Mouse (Mus musculus) brain, embryonic 18.5 days (tissue): ENCODE measurements around the gene Tceal8.
"Not testable (repeated sequence)": the region's sequence is repeated elsewhere in the genome, so short reads cannot be mapped to it uniquely, and the experiment has no call there.

Experiments
- DNase-seq: peaks from one replicate; pipeline ENCODE4 v3.0.0-alpha.2; 2012; ENCODE audit warnings: low read depth, low spot score

Gene Tceal8

DNA sequence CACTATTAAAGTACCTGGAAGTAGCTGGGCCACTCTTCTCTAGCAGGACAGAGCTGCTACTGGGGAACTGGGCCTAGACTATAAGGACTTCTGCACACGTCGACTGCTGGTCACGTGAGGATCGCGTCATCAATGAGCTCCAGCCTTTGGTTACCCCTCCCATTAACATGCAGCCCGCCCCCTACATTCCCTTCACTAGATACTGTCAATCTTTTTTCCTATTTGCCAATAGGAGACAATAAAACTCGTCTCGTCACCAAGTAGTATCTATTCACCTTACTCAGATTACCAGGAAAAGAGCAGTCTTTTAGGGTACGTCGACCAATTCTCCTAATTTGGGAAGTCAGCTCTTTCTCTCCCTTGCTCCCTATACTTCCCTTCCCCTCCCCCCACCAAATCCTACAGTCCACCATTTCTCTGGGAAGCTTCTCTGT, at the start of gene Tceal8:
Gene Tceal8, minus strand, starts transcription at position 225 of the 434 bp plus-strand sequence.
- DNase-seq, result peak; percentile 89

DNA sequence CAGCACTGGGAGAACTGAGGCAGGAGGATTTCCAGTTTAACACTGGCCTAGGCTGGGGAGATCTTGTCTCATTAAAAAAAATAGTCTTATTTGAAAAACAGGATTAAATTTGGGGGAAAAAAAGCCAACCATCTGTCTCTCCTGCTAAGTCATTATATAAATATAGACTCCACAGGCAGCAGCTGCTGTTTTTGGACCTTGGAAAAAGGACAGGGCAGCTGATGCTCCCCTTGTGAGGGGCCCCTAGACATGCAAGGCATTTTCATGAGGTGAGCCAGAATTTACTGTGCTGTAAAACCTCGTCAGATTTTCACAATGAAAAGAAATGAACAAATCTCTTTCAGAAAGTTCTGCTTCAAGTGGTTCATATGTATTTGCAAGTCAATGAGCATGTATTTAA, 44.2 kb upstream of the Tceal8 start:
- DNase-seq, result no peak

DNA sequence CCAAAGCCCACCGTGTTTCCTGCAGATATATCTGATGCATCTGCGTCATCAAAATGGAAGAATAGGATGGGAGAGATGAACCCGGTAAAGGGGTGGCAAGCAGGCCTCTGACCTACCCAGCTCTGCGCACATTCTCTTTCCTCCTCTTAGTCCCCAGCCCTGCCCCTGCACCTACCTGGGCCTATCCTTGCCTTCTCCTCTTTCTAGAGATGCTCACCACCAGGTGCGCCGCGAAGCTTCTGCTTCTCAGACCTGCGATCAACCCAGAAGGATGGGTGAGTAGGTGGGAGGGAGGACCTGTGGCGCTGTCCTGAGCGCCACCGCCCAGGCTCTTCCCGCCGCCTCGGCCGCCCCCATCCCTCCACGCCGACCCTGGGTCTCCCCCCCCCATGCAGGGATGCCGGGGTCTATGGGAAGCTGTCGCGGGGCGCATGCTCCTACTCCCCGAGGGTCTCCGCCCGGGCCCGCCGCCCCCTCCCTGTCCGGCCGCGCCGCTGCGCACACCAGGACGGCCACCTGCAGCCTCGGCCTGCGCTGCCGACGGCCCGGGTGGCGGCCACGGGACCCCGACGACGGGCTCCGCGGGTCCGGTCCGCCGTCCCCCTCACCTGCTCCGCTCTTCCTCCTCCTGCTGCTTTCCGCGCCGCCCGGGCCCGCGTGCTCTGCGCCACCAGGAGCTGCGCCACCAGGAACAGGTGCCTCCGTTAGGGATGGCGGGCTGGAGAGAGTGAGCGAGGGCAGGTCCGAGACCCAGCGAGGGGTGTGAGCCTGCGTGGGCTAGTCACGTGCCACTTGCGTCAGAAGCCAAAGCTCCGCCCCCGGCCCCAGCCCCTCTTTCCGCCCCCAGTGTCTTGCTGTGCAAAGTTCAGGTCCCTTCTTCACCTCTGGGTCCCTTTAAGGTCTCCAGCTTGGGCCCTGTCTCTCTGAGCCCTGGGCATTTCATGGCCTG, 42.9 kb upstream of the Tceal8 start, which contains the start of the genes Tceal7 and Bex1:
Gene Tceal7, plus strand, starts transcription at position 51 of the 949 bp plus-strand sequence.
Gene Bex1, minus strand, starts transcription at position 785 of the 949 bp plus-strand sequence.
- DNase-seq, result not testable (repeated sequence)

DNA sequence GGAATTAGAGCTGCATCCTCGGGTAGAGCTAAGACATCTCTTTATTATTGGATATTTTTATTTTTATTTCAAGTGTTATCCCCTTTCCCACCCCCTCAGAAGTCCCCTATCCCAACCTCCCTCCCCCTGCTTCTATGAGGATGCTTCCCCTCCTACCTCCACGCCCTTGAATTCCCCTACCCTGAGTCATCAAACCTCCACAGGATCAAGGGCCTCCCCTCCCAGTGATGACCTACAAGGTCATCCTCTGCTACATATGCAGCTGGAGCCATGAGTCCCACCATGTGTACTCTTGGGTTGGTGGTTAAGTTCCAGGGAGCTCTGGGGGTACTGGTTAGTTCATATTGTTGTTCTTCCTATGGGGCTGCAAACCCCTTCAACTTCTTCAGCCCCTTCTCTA, 41.3 kb upstream of the Tceal8 start:
- no peak for DNase-seq

DNA sequence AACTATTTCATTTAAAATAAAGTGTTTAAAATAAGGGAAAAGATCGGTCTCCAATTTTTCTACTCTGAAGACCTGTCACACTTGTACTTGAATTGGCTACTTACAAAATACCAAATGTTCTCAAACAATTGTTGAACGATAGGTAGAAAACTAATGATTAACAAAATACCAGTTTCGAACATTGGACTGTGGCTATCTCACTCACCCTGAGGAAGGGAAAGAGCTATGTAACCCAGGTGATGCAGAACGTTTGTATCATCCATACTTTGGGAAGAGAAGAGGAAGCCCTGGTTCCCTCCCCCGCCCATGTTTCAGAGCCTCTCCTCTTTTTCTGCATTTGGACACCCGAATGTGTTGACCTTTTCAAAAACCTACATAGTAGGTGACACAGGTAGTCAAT, 32.3 kb upstream of the Tceal8 start:
- no peak for DNase-seq

DNA sequence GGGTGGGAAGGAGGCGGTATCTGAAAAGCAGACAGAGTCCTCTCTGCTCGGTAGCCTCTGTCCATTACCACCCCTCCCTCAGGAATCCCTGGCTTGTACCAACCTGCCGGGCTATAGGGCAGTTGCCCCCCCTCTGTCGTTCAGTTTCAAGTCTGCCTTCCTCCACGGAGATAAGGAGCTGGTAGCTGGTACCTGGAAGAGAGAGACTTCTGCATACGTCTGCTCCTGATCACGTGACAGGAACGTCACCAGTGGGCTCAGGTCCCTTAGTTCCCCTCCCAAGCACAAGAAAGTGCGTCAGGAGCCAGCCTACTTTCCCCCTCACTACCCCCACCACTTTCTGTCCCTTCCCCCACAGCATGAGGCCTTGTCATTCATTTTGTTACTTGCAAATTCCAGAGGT, 31.5 kb upstream of the Tceal8 start, which contains the start of gene Tceal5:
Gene Tceal5, minus strand, starts transcription at position 213 of the 403 bp plus-strand sequence.
- peak; percentile 52 for DNase-seq

DNA sequence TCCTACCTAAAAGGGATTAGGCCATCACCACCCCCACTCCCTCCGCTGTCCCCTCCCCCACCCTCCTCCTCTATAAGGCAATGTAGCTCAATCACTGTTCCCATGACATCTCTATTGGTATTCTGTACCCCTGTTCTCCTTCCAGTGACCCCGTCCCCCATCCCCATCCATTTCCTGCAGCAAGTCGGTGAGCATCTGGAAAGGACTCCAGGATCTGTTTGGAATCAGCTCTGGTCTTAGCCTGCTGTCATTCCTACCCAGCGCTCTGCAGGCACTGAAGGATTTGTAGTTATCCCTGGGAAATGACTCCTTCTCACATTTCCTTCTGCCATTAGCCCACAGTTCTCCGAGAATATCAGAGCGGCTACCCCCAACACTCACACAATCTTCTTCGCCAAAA, 31.1 kb upstream of the Tceal8 start:
- DNase-seq, result no peak

DNA sequence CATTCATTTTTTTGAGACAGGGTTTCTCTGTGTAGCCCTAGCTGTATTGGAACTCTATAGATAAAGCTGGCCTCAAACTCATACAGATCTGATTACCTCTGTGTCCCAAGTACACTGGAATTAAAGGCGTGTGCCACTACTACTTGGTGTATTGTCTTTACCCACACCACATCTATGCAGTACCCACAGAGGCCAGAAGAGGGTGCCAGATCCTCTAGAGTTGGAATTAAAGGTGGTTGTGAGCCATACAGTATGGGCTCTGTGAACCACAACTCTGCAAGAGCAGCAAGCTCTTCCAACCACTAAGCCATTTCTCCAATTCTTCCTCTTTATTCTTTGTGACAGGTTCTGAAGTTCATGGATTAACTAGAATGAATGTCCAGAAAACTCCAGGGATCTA, 24.7 kb upstream of the Tceal8 start:
- no peak for DNase-seq

DNA sequence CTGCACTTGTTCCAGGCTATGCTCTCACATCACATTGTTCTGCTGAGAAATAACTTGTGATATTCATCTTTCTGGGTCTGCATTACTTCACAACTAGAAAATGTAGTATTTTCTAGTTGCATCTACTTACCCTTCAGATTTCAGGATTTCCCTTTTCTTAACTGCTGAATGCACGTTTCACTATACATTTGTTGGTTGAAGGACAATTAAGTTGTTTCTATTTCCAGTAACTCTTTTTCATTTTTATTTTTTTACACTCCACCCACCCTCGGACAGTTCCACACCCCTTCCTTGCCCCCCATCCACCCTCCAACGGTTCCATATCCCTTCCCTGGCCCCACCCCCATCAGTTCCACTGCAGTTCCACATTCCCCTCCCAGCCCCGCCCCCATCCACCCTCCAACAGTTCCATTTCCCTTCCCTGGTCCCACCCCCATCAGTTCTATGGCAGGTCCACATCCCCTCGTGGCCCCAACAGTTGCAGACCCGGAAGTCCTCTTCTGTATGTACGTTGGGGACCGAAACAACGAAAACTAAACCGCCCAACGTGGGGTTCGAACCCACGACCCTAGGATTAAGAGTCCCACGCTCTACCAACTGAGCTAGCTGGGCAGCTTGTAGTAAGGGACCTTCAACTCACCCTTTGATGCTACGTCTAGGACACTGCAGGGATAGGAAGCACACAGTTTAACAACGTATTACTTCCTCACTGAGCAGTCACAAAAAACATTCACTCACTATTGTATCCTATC, 23.2 kb upstream of the Tceal8 start:
- DNase-seq, result no peak

DNA sequence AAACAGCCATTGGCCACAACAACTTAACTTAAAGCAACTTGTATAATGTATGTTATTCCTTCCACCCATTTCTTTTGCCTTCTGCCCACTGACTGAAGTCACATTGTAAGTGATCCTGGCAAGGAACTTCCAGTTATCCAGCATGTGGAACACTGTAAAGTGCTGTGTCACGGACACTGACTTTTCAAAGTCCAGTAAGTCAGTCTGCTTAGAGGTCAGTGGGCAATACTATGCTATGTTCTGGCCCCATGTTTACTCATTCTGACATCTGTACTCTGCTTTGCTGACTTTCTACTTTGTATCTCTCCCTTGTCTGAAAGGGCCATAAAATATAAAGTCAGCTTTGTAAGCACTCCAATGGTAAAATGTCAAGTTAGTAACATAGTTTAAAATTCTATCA, 11.0 kb upstream of the Tceal8 start:
- no peak for DNase-seq

DNA sequence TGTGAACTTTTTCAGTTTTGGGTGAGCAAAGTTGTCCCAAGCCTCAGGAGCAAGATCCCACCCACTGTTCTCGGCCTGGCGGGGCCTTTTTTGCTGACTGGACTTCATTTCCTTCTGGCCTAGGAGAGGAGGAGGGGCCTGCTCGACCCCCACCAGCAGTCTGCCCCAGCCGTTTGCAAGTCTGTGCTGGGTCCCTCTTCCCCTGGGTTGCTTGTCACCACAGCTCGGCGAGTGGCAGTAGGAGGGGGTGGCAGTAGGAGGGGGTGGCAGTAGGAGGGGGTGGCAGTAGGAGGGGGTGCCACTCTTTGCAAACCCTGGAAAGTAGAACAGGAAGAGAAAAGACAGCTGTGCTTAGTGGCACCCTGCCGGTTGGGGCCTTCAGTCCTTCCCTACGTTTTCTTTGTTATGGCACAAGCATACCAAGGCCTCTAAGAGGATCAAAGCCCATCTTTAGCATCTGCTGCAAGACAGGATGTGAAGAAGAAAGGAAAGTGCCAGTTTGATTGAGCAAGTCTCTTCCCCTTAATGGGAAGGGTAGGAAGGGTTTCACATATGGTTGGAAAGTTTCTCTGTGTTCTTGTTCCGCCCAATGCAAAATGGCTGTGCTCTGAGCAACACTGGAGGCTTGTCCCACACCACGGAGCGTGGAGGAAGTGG, 8.9 kb upstream of the Tceal8 start:
- no peak for DNase-seq

DNA sequence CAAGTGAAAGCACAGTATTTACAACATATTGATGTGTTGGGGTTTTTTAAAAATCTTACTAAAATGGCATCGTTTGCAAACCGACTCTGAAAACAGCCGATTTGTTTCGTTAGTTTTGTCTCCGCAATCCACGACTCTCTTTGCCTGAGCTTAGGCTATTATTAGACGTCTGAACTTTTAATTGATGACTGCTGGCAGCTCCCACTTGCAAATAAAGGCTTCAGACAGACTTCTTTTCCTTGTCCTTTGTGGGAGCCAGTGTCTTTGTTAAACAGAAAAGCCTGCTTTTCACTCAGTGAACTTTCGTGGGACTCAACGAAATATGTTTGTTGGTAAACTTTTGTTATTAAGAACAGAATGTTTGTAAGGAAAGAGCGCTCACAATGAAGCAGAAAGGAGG, 644 bp upstream of the Tceal8 start:
- DNase-seq, result peak; percentile 1

DNA sequence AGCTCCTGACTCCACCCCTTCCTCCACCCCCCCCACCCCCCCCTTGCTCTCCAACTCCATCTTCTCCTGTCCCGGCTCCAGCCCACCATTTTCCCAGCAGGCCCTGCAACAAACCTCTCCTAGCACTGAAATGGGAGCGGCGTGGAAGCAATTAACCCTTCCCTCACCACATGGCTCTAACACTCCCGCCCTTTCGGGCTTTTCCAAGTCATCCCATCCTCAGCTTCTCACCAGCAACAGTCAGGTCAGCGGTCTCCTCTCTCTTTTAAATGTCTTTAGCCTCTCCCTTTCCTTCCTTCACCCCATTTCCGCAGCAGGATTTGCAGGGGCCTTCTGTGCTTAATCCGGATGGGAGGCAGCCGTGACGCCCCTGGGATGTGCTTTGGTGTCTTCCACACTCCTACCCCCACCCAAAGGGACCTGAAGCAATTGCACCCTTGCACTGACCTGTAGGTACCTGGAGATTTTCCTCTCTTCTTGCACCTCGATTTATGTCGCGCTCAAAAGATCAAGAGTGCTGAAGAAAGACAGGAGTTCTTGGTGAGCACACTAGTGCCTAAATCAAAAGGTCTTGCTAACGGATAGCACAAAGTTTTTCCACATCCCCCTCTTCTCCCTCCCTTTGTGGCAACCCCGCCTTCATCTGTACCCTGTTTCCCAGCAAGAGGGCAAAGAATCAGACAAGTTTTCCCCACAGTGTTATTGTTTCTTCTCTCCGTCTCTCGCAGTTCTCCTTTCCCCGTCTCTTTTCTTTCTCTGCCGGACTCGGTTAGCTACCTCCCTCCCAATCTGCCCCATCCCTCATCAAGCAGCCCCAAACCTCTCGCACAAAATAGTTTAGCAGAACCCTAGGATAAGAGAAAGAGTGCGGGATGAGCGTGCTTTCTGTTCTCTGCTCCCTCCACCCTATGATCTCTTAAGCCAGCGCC, 689 bp downstream of the Tceal8 start:
- peak; percentile 57 for DNase-seq

DNA sequence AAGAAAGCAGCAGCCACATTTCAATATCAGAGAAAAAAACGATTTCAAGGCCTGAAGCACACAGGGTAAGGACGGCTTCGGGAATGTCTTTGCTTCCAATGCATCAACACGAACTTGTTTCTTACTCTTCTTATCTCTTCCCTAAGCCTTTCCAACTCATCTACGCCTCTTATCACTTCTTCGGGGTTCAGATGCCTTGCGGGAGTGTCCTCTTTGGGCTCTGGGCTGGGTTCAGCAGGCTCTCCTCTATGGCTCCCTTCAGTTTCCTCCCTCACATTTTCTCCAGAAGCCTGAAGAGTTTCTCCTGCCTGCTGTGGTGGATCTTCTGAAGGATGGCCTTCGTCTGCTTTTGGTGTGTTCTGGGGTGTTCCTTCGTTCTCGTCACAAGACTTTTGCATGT, 1.5 kb downstream of the Tceal8 start:
- no peak for DNase-seq

DNA sequence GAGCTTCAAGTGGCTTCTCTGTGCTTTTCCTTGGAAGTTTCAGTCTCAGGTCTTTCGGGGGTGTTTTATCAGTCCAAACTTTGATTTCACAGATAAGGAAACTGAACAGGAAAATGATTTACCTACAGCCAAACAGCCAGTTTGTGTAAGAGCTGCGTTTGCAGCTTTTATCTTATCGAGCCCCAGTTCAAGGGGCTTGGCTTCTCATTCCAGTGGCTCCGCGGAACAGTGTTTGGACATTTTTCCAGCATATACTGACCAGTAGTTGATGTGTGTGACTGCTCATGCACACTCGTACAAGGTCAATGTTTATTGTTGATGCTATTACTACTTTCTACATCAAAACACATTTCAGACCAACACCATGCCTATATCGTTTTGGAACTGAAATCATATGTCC, 27.9 kb downstream of the Tceal8 start:
- DNase-seq, result no peak

DNA sequence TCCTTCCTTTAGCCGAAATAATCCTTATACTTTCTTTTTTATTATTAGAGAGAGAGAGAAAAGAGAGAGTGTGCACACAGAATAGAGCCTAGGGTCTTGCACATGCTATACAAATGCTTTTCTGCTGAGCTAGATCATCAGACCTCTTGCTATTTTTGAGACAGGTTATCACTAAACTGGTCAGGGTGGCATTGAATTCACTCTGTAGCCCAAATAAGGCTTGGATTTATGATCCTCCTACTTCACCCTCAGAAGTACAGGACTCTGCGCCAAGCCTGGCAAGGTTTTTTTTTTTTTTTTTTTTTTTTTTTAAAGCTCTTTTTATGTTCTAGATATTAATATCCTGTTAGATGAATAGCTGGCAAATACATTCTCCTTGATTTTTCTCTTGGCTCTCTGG, 28.4 kb downstream of the Tceal8 start:
- no peak for DNase-seq

DNA sequence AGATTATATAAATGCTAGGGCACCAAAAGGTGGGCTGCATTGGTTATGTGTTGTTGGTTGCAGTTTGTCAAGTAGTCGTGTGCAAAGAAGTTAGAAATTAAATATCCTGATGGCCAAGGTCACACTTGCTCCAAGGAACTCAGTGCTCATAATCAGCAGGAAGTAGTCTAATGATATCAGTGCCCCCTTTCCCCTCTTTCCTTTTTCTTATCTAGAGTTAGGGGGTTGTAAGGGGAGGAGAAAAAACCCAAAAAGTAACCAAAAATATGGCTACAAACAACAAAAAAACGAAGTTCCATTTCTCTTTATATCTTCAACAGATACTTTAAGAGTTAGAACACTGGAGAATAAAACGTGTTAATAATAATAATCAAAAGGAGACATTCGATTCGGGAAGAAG, 30.8 kb downstream of the Tceal8 start:
- no peak for DNase-seq

DNA sequence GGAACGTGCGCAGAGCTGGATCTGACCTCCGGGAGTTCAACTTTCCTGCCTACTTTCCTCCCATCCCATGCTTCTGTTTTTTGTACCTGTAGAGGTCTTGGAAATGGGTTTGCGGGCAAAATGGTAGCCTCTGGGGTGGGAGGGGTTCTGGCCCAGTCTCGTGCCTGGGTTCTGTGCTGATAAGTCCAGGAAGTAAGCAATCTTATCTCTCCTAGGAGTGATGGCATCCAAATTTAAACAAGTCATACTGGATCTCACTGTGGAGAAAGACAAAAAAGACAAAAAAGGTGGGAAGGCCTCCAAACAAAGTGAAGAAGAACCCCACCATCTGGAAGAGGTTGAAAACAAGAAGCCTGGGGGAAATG, 32.5 kb downstream of the Tceal8 start:
- not testable (repeated sequence) for DNase-seq

DNA sequence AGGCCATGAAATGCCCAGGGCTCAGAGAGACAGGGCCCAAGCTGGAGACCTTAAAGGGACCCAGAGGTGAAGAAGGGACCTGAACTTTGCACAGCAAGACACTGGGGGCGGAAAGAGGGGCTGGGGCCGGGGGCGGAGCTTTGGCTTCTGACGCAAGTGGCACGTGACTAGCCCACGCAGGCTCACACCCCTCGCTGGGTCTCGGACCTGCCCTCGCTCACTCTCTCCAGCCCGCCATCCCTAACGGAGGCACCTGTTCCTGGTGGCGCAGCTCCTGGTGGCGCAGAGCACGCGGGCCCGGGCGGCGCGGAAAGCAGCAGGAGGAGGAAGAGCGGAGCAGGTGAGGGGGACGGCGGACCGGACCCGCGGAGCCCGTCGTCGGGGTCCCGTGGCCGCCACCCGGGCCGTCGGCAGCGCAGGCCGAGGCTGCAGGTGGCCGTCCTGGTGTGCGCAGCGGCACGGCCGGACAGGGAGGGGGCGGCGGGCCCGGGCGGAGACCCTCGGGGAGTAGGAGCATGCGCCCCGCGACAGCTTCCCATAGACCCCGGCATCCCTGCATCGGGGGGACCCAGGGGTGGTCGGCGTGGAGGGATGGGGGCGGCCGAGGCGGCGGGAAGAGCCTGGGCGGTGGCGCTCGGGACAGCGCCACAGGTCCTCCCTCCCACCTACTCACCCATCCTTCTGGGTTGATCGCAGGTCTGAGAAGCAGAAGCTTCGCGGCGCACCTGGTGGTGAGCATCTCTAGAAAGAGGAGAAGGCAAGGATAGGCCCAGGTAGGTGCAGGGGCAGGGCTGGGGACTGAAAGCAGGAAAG, 33.1 kb downstream of the Tceal8 start, which contains the start of gene Bex4:
Gene Bex4, plus strand, starts transcription at position 170 of the 813 bp plus-strand sequence.
- not testable (repeated sequence) for DNase-seq

DNA sequence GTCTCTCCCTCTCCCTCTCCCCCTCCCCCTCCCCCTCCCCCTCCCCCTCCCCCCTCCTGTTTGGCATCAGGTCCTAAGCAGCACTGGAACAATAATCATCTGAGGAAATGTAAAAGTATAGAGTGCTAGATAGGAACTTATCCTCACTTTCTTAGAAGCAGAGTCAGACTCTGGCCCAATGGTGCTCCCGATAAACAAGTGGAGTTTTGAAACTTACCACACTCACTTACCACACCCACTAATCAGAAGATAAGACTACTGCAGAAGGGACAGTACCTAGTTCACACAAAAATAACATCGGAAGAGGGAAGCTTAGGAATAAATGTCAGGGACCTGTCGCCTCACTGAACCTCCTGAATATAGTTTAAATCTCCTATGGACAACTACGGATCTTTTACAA, 36.6 kb downstream of the Tceal8 start:
- DNase-seq, result no peak
